Mouse (Mus musculus) frontal cortex, postnatal 36 days (tissue): ENCODE results near the gene Cdkn1c.

Experiments used
- DNase-seq, 2 experiments: peaks; one replicate each; pipeline ENCODE4 v3.0.0; 2022; ENCODE audit warnings: low spot score in 2 of 2

The Cdkn1c gene

DNA sequence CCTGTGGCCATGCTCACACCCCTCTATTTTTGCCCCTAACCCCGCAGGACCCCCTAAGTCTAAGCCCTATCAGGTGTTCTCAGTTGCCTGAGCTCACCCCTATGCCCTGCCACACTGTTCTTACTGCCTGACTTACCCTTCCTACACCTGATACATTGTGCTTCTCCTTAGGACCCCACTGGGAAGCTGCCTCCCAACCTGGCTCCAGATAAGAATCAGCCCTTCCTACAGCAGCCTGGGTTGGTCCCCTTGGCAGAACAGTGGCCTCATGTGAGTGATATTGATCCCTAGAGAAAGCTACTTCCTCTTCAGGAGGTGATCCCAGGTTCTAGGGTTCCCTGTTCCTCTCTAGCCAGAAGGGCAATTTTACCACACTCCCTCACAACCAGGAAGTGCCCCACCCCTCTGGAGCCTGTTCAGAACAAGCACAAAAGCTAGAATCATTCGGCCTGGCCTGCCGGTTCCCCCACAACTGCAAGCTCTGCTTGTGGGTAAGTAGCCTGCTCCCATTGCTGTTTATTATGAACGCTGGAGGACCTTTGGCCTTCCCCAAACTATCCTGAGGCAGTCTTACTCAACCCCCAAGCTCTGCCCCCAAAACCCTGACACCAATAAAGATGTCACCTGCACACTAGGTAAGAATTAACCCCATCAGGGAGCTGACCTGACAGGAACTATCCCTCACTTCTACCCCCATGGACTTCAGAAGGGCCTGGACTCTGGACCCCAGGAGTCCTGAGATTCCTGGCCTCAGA, 12.7 kb upstream of the Cdkn1c start, which contains the start of gene Slc22a18:
Gene Slc22a18 (plus strand): TSS at position 390 of the 755 bp plus-strand sequence.
- DNase-seq, result no peak

DNA sequence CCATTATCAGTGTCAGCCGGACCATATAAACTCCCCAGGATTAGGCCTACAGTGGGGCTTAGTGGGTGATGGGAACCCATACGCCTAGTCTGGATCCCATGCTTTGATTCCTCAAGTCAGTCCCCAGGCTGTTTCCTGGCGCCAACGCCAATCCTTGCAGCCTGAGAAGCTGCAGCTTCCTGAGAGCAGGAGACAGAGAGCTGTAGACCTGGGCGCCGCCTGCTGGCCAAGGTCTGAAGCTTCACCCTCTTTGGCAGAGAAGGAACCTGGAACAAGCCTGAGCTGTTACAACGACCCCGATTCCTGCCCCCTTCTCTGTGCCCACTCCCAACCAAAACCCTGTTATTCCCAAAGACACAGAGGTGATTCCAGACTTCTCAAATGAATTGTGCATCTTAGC, 9.1 kb upstream of the Cdkn1c start:
- peak; percentile 68 to 76 for DNase-seq

DNA sequence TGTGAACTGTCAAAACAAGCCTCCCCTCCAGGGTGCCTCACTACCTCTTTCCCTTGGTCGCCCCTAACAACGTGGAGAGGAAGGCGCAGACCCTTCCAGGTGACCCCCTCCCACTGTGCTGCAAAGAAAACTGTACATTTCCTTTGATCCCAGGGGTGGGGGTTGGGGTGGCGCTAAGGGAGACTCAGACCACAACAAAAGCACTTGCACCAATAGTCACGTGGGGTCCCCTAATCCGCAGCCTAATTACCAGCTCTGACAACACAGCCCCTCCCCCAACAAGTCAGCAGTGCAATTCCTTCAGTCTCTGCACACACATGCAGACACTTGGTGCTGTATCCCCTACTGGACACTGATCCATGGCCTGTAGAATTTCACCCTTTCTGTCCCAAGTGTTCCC, 6.9 kb upstream of the Cdkn1c start:
- DNase-seq, result no peak

DNA sequence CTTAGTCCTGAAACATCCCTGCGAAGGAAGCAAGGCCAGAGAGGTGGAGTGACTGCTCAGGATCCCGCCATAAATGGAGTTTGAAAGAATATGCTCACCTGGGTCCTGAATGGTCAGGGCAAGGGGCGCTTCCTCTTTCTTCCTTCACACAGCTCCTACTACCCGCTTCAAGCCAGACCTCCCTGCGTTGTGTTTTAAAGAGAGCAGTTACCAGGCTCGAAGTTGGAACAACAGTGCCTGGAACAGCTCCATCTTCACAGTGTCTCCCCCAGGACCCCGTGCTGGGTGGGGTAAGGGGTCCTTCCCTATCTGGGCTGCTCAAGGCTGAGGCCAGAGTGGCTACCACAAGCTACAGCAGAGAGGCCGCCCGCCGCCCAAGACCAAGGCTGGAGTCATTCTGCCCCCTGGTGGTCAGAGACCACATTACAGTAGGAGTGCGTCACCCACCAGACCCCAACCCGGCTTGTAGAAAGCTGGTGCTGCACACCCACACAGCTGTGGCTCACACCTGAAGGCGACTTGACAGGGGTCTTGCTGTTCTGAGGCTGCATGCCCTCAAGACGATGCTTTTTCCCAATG, 5.3 kb upstream of the Cdkn1c start:
- DNase-seq, result peak; percentile 82 to 83

DNA sequence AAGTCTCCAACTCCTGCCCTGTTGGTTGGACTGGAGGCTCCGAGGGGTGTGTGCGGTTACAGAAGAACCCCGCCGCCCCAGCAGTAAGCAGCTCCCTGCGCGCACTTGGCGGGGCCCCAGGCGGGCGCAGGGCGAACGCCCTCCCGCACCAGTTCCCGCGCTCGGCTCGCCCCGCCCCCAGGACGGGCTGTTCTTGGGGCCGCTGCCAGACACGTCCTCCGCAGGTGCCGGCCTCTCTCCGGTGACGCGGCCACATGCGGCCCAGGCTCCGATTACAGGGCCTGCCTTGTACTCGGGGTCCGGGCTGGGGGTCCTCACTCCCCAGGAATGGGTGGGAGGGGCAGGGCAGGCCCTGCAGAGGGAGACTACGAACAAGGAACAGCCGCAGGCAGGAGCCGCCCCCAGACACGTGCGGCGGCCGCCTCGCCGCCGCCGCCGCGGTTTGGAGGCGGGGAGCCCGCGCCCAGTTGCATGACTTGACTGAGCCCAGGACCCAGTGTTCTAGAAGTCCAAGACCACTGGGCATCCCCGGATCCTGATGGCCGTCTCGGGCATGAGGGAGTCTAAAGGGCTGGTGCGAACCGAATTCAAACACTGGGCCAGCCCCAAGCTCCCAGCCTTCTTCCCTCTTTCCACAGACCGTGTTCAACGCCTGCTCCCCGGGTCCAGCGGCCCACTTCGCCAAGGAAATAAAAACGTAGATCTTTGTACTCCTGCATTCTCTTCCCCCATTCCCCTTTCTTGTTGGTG, 4.1 kb upstream of the Cdkn1c start:
- no peak for DNase-seq

DNA sequence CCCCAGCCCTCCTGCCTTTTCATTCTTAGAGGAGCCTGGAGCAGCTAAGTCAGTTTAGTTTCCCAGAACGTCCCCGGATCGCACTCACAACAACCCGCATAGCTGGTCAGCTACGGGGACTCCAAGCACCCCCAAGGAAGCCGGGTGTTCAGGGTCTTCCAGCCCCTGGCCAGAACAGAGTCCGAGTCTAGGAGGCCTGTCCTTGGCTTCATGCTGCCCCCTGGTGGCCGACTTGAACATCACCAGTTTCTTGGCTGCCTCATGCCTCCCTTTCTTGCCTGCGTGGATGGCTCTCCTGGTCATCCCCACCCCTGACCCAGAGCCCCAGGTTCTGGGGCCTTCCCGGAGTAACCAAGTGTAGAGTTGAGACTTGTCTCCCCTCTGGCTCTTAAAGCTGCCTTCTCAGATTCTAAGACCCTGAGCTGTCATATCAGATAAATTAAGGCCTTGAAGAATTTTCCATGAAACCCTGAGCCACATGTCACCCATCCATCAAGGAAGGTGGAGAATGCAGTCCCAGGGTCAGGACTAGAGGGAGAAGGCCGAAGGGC, 3.1 kb upstream of the Cdkn1c start:
- DNase-seq, result peak; percentile 76 to 79

DNA sequence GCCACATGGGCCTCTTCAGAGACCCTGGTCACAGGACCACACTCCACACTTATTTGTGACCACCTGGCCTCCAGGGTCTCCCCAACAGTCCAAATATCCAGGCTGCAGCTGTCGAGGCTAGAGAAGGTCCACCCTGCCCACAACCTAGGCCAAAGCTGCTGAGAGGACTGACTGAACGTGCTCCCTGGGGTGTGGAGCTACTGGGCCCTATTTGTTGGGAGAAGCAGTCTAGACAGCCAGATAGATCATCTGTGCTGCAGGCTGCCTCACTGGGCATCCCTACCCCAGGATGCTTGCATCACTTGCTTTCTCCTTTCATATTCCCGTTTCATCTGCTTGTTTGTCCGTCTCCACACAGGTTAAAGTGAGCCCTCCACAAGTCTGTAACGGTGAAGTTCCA, 1.7 kb upstream of the Cdkn1c start:
- no peak for DNase-seq

DNA sequence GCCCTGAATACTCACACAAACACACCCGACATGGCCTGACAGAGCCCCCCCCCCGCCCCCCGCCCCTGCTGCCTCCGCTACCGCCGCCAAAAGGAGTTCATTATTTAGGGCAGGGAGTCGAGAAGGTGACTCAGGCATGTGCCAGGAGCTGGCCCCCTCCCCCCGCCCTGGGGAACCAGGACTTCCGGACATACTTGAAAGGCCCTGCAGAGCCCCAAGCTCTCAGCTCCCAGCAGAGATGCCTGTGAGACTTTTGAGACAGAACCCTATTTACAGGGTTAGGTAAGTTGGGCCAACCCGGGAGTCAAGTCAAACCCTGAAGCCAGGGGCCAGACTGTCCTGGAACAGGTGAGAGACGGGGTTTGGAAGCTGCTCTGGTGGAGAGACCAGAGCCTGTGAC, 1.1 kb upstream of the Cdkn1c start:
- DNase-seq, result no peak

DNA sequence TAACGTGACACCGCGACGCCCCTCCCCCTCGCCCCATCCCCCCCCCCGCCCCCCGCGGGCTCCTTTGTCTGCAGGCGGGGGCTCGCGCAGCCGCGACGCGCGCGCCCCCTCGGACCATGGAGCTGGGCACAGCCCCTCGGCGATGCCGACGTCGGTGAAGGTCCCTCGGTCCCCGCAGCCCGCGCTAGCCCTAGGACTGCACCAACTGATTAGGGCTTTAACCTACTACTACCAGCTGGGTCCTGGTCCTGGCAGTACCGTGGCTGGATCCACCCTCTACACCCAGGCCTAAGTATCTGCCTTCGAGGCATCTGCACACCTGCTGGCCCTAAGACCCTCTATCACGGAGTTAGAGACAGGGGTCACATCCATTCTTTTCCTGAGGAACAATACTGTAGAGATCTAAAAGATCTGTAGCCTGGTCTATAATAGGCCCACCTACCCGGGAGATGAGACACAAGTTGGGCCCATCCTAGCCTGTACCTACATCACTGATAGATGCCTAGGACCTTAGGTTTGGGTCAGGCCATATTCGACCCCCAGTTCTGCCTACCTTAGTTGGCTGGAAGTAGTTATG, 532 bp upstream of the Cdkn1c start:
- DNase-seq, result no peak

DNA sequence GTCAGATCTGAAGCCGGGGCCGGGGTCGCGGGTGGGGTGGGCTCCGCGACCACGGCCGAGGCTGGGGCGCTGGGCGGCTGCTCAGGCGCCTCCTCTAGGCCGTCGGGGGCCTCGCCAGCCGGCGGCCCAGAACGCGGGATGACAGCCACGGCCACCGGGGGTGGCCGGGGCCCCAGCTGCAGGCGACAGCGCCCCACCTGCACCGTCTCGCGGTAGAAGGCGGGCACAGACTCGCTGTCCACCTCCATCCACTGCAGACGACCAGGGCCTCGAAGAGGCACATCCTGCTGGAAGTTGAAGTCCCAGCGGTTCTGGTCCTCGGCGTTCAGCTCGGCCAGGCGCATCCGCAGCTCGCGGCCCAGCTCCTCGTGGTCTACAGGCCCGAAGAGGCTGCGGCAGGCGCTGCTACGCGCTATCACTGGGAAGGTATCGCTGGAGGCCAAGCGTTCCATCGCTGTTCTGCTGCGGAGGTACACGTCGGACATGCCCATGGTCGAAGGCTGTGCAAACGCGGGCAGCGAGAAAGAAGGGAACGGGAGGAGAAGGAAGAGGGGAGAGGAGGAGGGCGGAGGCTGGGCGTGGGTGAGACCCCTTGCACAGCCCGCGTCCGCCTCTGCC, 524 bp downstream of the Cdkn1c start:
- no peak for DNase-seq

DNA sequence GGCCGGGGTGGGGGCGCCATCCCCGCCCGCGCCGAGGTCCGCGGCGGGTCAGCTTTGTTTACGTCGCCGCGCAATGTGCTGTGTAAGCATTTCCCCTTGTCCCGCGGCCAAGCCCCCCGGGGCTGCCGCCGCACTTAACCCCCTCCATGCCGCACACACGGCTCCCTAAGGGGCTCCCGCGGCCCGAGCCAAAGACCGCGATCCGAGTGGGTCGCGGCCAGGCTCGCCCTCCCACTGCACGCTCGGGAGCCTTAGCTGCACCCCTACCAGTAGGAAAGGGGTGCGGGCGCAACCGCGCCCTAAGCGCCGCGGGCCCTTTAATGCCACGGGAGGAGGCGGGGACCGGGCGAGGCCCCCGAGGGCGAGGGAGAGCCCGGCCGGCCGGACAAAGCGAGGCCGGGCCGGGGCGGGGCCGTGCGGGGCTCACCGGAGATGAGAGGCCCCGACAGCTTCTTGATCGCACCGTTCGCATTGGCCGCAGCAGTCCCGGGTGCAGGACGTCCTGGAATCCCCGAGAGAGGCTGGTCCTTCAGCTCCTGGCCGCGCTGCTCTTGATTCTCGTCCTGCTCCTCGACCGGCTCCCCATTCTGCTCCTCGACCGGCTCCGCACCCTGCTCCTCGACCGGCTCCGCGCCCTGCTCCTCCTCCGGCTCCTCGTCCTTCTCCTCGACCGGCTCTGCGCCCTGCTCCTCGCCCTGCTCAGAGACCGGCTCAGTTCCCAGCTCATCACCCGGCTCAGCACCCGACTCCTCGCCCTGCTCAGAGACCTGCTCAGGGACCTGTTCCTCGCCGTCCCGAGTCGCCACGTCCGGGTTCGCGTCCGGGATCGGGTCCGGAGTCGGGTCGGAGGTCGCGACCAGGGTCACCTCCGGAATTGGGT, 1.3 kb downstream of the Cdkn1c start:
- no peak for DNase-seq

DNA sequence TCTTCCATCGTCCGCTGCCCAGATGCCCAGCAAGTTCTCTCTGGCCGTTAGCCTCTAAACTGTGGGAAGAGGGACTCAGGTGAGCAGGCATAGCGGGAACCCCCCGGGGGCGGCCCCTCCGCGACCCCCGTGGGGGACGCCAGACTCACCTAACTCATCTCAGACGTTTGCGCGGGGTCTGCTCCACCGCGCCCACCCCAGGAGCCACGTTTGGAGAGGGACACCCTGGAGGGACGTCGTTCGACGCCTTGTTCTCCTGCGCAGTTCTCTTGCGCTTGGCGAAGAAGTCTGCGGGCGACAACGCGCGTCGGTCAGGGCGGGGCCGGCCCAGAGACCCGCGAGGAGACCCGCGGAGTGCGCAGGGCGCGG, 1.9 kb downstream of the Cdkn1c start:
- DNase-seq, result no peak

DNA sequence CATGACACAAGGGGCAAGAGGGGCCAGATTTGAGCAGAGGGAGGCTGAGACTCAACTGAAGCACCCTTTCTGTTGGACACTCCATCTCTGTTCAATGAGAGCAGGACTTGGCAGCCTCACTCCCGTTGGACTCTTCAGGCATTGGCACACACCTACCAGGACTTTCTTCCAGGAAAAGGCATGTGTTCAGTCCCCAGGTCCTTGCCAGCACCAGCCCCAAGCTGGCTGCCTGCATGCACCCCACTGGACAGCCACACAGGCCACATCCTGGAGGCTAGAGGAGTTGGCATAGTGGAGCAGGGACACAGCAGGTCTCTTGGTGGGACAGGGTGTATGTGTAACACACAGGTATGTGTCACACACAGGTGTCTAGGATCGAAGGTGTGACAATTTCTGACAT, 13.7 kb downstream of the Cdkn1c start:
- no peak for DNase-seq

DNA sequence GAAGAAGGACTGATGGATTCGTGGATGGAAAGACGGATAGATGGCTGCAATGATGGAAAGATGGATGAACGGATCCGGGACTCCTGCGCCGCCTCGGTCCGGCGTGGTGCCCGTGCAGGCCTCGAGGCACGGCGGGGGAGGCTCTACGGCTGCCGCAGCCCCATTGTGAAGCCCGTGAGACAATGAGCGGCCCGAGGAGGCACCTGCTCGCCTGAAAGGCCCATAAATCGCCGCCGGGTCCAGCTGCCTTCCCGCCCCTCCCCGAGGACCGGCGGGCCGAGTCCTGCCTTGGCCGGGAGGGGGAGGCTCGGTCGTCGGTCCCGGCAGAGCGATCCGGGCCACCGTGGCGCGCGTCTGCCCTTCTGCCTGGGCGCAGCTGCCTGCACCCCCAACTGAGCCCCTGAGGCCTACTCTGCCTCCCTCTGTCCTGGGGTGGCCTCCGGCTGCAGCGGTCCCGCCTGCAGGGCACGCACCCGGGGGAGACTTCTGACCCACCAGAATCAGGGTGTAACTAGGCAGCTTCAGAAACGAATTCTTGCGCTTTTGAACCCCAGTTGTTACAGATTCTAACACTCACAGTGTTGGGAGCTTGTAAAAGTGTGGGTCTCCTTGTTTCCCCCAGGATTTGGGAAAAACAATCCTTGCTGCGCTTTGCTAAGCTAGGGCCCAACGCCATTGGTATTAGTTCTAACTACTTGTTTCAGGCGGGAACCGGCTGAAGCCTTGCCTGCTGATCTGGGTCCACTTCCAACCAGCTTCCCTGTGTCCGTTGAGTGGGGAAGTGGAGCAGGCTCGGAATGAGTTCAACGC, 15.0 kb downstream of the Cdkn1c start:
- no peak for DNase-seq

DNA sequence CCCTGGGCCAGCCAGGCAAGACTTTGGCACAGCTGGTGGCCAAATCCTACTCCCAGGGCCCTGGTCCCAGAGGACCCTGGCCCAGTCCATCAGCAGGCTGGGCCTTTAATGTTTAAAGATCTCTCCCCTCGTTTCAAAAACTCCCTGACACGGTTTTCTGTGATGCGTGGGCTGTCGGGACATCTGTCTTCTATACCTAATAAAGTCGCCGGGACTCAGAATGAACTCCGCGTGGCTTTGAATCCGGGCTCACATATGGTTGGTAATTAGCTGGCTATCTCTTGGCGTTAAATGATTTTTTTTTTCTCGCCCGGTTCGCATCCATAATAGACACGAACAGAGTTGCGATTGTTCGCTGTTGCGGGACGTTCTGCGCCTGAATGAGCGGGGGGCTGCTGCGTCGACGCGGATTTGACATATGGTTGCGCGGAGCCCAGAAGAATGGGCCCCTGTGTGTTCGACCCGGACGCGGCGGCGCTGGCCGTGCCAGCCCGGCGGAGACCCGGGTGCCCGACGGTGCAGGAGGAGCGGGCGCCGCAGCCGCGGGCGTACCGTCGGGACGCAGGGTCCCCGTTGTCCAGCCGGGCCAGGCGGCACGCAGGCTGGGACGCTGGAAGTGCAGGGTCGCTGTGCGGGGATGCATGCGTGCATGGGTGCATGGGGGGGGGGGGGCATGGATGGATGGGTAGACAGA, 15.7 kb downstream of the Cdkn1c start:
- DNase-seq, result no peak

DNA sequence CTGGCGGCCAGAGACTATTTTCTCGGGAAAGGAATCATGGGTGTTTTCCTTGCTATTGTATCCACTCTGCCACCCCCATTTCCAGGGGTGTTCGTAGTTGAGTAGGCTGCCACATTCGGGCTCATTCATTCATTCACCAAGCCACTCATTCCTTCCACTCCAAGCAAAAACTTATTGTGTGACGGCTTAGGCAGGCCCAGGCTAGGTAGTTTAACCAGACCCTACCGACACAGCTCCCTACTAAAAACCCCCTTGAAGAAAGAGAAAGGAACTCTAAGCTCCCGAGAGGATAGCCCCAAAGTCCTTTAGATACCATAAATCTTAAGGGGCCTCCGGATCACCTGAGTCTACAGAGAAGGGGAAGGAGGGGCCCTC, 16.3 kb downstream of the Cdkn1c start:
- DNase-seq, result no peak

DNA sequence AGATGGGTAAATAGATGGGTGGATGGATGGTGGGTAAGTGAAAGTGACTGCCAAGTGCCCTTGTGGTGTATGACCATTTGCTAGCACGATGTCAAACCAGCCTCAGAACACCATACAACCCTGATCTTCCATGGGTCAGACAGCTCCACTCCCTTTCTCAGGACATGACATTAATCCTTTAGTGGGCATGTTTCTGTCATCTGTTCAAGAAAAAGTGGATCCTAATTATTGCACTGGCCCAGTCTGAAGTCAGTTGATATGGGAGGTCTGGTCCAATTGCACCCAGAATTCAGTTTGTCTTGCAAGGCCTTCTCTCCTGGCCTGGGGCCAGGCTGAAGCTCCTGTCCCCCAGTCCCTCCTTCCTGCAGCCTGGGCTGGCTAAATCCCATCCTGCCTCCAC, 21.9 kb downstream of the Cdkn1c start:
- no peak for DNase-seq

DNA sequence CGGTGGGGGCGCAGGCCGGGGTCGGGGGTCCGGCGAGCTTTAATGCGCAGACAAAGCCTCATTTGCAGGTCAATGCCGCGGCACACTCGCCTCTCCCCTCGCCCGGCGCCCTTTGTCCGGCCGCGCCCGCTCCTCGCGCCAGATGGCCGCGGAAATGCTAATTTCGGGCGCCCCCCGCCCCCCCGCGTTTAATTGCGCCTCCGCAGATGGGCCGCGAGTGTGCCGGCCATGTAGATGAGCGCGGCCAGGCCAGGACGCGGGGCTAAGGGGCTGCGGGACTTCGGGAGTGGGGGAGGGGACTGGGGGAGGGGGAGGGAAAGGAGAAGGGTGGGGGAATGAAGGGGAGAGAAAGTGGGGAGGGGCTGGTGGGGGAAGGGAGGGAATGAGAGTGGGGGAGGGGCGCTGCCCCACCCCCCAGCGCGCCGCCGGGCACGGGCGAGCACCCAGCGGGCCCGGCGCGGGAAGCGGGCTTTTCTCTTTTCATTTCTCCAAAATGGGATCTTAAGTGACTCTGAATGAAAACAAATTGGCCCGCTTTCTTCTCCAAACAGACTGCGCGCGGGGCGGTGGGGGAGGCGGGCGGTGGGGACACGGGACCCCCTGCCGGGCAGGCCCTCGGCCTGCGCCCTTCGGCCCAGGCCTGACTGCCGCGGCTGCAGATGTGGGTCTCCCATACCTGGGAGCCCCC, 22.8 kb downstream of the Cdkn1c start:
- DNase-seq, result no peak
